Mouse (Mus musculus): Measurements from ENCODE around the gene Gm15093. TPM values are rescaled to one million over a fixed set of nuclear protein-coding genes. Genes with fewer than 3 reads are reported as not detected.
"Not testable (repeated sequence)": the region's sequence is repeated elsewhere in the genome, so short reads cannot be mapped to it uniquely, and the experiment has no call there.

The Gm15093 gene
- polyA plus RNA-seq (2015; fragmentation: Nextera tagmentation; extraction: Ambion mirVana): not detected in 2 replicates

- not testable (repeated sequence) for H3K9ac ChIP-seq (ENCODE audit: low read depth, low read length); H3K4me2 ChIP-seq (ENCODE audit: low read depth, low read length); H3K4me3 ChIP-seq (ENCODE audit: low read depth, low read length); ATAC-seq (ENCODE audit: low read depth); H3K27ac ChIP-seq (ENCODE audit: low read length); H3K4me1 ChIP-seq (ENCODE audit: control insufficient read depth, low read depth, low read length); H3K9me3 ChIP-seq (replicated peaks; ENCODE audit: control insufficient read depth, low read length); H3K36me3 ChIP-seq (ENCODE audit: control insufficient read depth, insufficient read depth); H3K27me3 ChIP-seq (ENCODE audit: control insufficient read depth, insufficient read depth, low read depth, low read length)
- no CpG with 5 or more reads among the region's 1 CpGs for WGBS (ENCODE audit: insufficient replicate concordance)
Observed at GRCm38 (mm10) chrX:149272077-149272476, at the start of gene Gm15093. Gene Gm15093 (plus strand): TSS chrX:149272377.

Other genes with a start within 250 kb of the Gm15093 start
- gene Ott, start 198.1 kb upstream of the Gm15093 start, polyA plus RNA-seq (2015; fragmentation: Nextera tagmentation; extraction: Ambion mirVana): not detected in 2 replicates
- not detected in 2 replicates for gene Gm15085, start 175.2 kb downstream of the Gm15093 start, polyA plus RNA-seq (2015; fragmentation: Nextera tagmentation; extraction: Ambion mirVana)

Data from liver, embryonic 16.5 days (tissue).